Mouse (Mus musculus): ENCODE results near the gene Art4. TPM values are rescaled to one million over a fixed set of nuclear protein-coding genes. Genes with fewer than 3 reads are reported as not detected.

The Art4 gene
- total and polyA plus RNA-seq, 3 experiments = 0.50 to 0.60 TPM; not detected in 1

DNA sequence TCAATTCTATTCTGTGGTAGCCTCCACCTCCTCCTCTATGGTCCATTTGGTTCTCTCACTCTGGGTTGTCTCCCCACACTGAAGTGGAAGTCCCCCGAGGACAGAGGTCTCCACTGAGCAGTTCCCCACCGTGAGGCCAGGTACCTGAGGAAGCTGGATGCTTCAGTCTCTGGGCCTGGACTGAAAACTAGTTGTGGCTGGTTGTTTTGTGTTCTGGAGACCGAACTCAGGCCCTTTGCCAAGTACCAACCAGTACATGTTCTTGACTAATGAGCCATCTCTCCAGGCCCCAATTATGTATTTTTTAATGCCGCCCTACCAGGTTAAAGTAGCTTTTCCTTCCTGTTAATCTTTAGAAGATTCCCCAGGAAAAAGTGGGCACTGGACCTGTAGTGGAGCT is 5.2 kb downstream of the Art4 start:
- H3K27me3 ChIP-seq (ENCODE audit: control insufficient read depth in 1 of 2, insufficient read depth in 2 of 2, low read length in 2 of 2) = no peaks in the 10 kb centered on the region
- H3K4me3 ChIP-seq (ENCODE audit: control insufficient read depth in 1 of 2, insufficient read depth in 1 of 2, low read depth in 2 of 2, low read length in 2 of 2) = no peak overlapping the region
- peaks cover 0 to 22% of the 10 kb centered on the region in 2 experiments; a peak in 3 of 4 replicates for H3K4me1 ChIP-seq (ENCODE audit: control insufficient read depth in 1 of 2, insufficient read depth in 2 of 2, low read length in 2 of 2)
- no peak overlapping the region for H3K27ac ChIP-seq (ENCODE audit: control insufficient read depth, low read depth, low read length)
- H3K79me2 ChIP-seq (ENCODE audit: control insufficient read depth, insufficient read depth, low read length, poor library complexity) = no peaks in the 10 kb centered on the region
- DNase-seq (ENCODE audit: low read depth, low spot score) = no peak
- no peaks in the 10 kb centered on the region for H3K9me3 ChIP-seq (replicated peaks; ENCODE audit: insufficient read depth, low read length)
- no peak for TF ChIP-seq ELF1 (IDR thresholded peaks at IDR 0.05; ENCODE audit: low read depth, low read length)
- TF ChIP-seq ZMIZ1 (IDR thresholded peaks at IDR 0.05; ENCODE audit: low read depth, low read length) = no peak
- no peak for TF ChIP-seq BHLHE40 (IDR thresholded peaks at IDR 0.05; ENCODE audit: borderline replicate concordance, low read depth, low read length)
- TF ChIP-seq MAFK (IDR thresholded peaks at IDR 0.05; ENCODE audit: borderline replicate concordance, low read depth, low read length) = no peak
- TF ChIP-seq SMC3 (IDR thresholded peaks at IDR 0.05; ENCODE audit: low read depth, low read length) = no peak
- TF ChIP-seq USF1 (IDR thresholded peaks at IDR 0.05; ENCODE audit: low read depth, low read length) = no peak
- peaks cover 0 to 9% of the 10 kb centered on the region in 2 experiments; a peak in 2 of 4 replicates for H3K36me3 ChIP-seq (ENCODE audit: control insufficient read depth in 1 of 2, insufficient read depth in 2 of 2, low read length in 2 of 2)
- H3K9ac ChIP-seq (ENCODE audit: control insufficient read depth, low read depth, low read length, poor library complexity, severe bottlenecking) = no peak overlapping the region

DNA sequence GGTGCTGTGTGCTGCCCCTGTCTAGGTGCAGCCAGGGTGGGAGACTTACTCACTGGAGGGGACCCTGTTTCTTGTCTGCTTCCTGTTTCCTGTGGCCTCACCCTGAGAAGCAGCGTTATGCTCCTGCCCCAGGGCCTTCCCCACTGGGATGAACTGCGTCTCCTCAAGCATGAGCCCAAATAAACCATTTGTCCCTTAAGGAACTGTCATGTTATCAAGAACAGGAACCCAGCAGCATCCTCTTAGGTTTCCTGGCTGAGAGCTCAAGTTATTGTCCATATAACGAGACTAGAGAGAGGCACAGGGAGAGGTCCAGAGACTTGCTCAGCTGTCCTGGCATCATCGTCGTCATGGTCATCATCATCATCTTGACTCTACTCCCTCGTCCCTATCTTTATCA is 7.3 kb downstream of the Art4 start:
- H3K36me3 ChIP-seq (ENCODE audit: control insufficient read depth in 1 of 2, insufficient read depth in 2 of 2, low read length in 2 of 2) = peaks cover 0 to under 1% of the 10 kb centered on the region in 2 experiments; a peak in 1 of 4 replicates
- H3K9ac ChIP-seq (ENCODE audit: control insufficient read depth, low read depth, low read length, poor library complexity, severe bottlenecking) = no peak overlapping the region
- no peak overlapping the region for H3K27ac ChIP-seq (ENCODE audit: control insufficient read depth, low read depth, low read length)
- no peak for TF ChIP-seq MYB (IDR thresholded peaks at IDR 0.05; ENCODE audit: low read depth, low read length)
- no peak for TF ChIP-seq TBP (IDR thresholded peaks at IDR 0.05; ENCODE audit: low read depth, low read length)
- no peak for TF ChIP-seq POLR2AphosphoS5 (IDR thresholded peaks at IDR 0.05; ENCODE audit: borderline replicate concordance, low read depth, low read length)
- TF ChIP-seq EP300 (IDR thresholded peaks at IDR 0.05; ENCODE audit: low read depth in 1 of 2, low read length in 2 of 2) = no peak
- TF ChIP-seq MAZ (IDR thresholded peaks at IDR 0.05; ENCODE audit: low read depth, low read length) = no peak
- no peak for TF ChIP-seq SMC3 (IDR thresholded peaks at IDR 0.05; ENCODE audit: low read depth, low read length)
- TF ChIP-seq MYC (IDR thresholded peaks at IDR 0.05; ENCODE audit: low read depth, low read length) = no peak
- TF ChIP-seq CHD2 (IDR thresholded peaks at IDR 0.05; ENCODE audit: low read length) = no peak
- no peak for TF ChIP-seq POLR2AphosphoS2 (IDR thresholded peaks at IDR 0.05; ENCODE audit: low read length)
- TF ChIP-seq NELFE (IDR thresholded peaks at IDR 0.05; ENCODE audit: low read depth, low read length) = no peak
- no peak for TF ChIP-seq USF2 (IDR thresholded peaks at IDR 0.05; ENCODE audit: borderline replicate concordance in 1 of 2, insufficient read depth in 1 of 2, low read depth in 1 of 2, low read length in 2 of 2)
- no peak for TF ChIP-seq NRF1 (IDR thresholded peaks at IDR 0.05; ENCODE audit: insufficient read depth, low read depth, low read length, poor library complexity, severe bottlenecking)
- TF ChIP-seq UBTF (IDR thresholded peaks at IDR 0.05; ENCODE audit: borderline replicate concordance, insufficient read depth, low read depth, low read length) = no peak
- TF ChIP-seq ZC3H11A (IDR thresholded peaks at IDR 0.05; ENCODE audit: low read depth, low read length) = no peak
- no peak for TF ChIP-seq TCF12 (IDR thresholded peaks at IDR 0.05; ENCODE audit: low read depth, low read length)
- TF ChIP-seq KAT2A (conservative IDR thresholded peaks at IDR 0.05; ENCODE audit: low read depth, low read length) = no peak
- no peak for TF ChIP-seq CHD1 (IDR thresholded peaks at IDR 0.05; ENCODE audit: low read depth, low read length)
- no peak for TF ChIP-seq BHLHE40 (IDR thresholded peaks at IDR 0.05; ENCODE audit: borderline replicate concordance, low read depth, low read length)
- no peak for DNase-seq (ENCODE audit: low read depth, low spot score)
- no peaks in the 10 kb centered on the region for H3K9me3 ChIP-seq (replicated peaks; ENCODE audit: insufficient read depth, low read length)
- H3K79me2 ChIP-seq (ENCODE audit: control insufficient read depth, insufficient read depth, low read length, poor library complexity) = no peaks in the 10 kb centered on the region
- peaks cover 0 to 1% of the 10 kb centered on the region in 2 experiments; a peak in 1 of 4 replicates for H3K27me3 ChIP-seq (ENCODE audit: control insufficient read depth in 1 of 2, insufficient read depth in 2 of 2, low read length in 2 of 2)
- H3K4me3 ChIP-seq (ENCODE audit: control insufficient read depth in 1 of 2, insufficient read depth in 1 of 2, low read depth in 2 of 2, low read length in 2 of 2) = no peak overlapping the region
- H3K4me1 ChIP-seq (ENCODE audit: control insufficient read depth in 1 of 2, insufficient read depth in 2 of 2, low read length in 2 of 2) = peaks cover 0 to 8% of the 10 kb centered on the region in 2 experiments; a peak in 3 of 4 replicates
